Mouse (Mus musculus) adrenal gland, adult (tissue): ENCODE results near the gene Dnph1.
A peak's percentile ranks its signal among the peaks of the same experiment; 100 is the strongest.

Experiments used
- DNase-seq, 2 experiments: peaks; one replicate each; pipeline ENCODE4 v3.0.0; 2022 to 2023; ENCODE audit warnings: low spot score in 1 of 2; ENCODE audit not compliant: inconsistent age in 2 of 2

Dnph1 gene

GRCm38 (mm10) chr17:46502775-46503174 lies 6.3 kb downstream of the Dnph1 start:
- no peak for DNase-seq

GRCm38 (mm10) chr17:46503847-46504638 lies 7.5 kb downstream of the Dnph1 start:
- no peak for DNase-seq

- peak in 1 of 2 experiments; percentile 37 for DNase-seq
Measured at GRCm38 (mm10) chr17:46505617-46506016, 9.1 kb downstream of the Dnph1 start.

- peak in 1 of 2 experiments; percentile 35 for DNase-seq
Measured at GRCm38 (mm10) chr17:46511059-46511710, 14.7 kb downstream of the Dnph1 start.

GRCm38 (mm10) chr17:46513329-46513728 lies 16.8 kb downstream of the Dnph1 start:
- peak in 1 of 2 experiments; percentile 74 for DNase-seq

- DNase-seq: no peak
Measured at GRCm38 (mm10) chr17:46519971-46520370, 23.5 kb downstream of the Dnph1 start.

GRCm38 (mm10) chr17:46520385-46520979 lies 24.0 kb downstream of the Dnph1 start:
- DNase-seq: no peak

- DNase-seq: no peak
Measured at GRCm38 (mm10) chr17:46521174-46521573, 24.7 kb downstream of the Dnph1 start.

- DNase-seq: no peak
Measured at GRCm38 (mm10) chr17:46521963-46522668, 25.6 kb downstream of the Dnph1 start.

- no peak for DNase-seq
Measured at GRCm38 (mm10) chr17:46525065-46525464, 28.6 kb downstream of the Dnph1 start.

- DNase-seq: peak; percentile 70 to 87
Measured at GRCm38 (mm10) chr17:46525579-46526307, 29.2 kb downstream of the Dnph1 start.

GRCm38 (mm10) chr17:46543661-46544060 lies 47.1 kb downstream of the Dnph1 start:
- DNase-seq: no peak

- peak; percentile 91 to 95 for DNase-seq
Measured at GRCm38 (mm10) chr17:46545813-46546564, 49.5 kb downstream of the Dnph1 start, which contains the start of gene Cul9. TSS of gene Cul9 (minus strand) at chr17:46546388.

- peak in 1 of 2 experiments; percentile 35 for DNase-seq
Measured at GRCm38 (mm10) chr17:46546591-46546990, 50.1 kb downstream of the Dnph1 start.

GRCm38 (mm10) chr17:46546995-46547394 lies 50.5 kb downstream of the Dnph1 start:
- no peak for DNase-seq

- peak in 1 of 2 experiments; percentile 44 for DNase-seq
Measured at GRCm38 (mm10) chr17:46547923-46548322, 51.4 kb downstream of the Dnph1 start.

GRCm38 (mm10) chr17:46548741-46549140 lies 52.2 kb downstream of the Dnph1 start:
- peak in 1 of 2 experiments; percentile 31 for DNase-seq

GRCm38 (mm10) chr17:46549193-46549592 lies 52.7 kb downstream of the Dnph1 start:
- DNase-seq: peak in 1 of 2 experiments; percentile 55
